Mouse (Mus musculus): Measurements from ENCODE around the gene Zscan22. TPM values are rescaled to one million over a fixed set of nuclear protein-coding genes. Genes with fewer than 3 reads are reported as not detected.
A peak's percentile ranks its signal among the peaks of the same experiment; 100 is the strongest.
"Not testable (repeated sequence)": the region's sequence is repeated elsewhere in the genome, so short reads cannot be mapped to it uniquely, and the experiment has no call there.

The Zscan22 gene
- total RNA-seq (2021): 13.6 and 17.5 TPM in 2 replicates
- long read RNA-seq, partial matches to known transcripts: 0 of 2 reads
- long read RNA-seq, other reads (novel, unspliced or antisense): 1 of 2 reads

- peak; percentile 86 for DNase-seq
Observed at GRCm38 (mm10) chr7:12897655-12898410, at the start of gene Zscan22. TSS of gene Zscan22 (plus strand) at chr7:12897815.

- no peak for DNase-seq
Observed at GRCm38 (mm10) chr7:12874301-12874700, 23.3 kb upstream of the Zscan22 start.

GRCm38 (mm10) chr7:12880036-12880435 is 17.6 kb upstream of the Zscan22 start:
- no peak for DNase-seq

- DNase-seq: not testable (repeated sequence)
Observed at GRCm38 (mm10) chr7:12880497-12880896, 17.1 kb upstream of the Zscan22 start.

GRCm38 (mm10) chr7:12880911-12881660 is 16.5 kb upstream of the Zscan22 start, which contains the start of gene Zfp128:
TSS of gene Zfp128 (plus strand) at chr7:12881177.
- DNase-seq: peak; percentile 92

DNA sequence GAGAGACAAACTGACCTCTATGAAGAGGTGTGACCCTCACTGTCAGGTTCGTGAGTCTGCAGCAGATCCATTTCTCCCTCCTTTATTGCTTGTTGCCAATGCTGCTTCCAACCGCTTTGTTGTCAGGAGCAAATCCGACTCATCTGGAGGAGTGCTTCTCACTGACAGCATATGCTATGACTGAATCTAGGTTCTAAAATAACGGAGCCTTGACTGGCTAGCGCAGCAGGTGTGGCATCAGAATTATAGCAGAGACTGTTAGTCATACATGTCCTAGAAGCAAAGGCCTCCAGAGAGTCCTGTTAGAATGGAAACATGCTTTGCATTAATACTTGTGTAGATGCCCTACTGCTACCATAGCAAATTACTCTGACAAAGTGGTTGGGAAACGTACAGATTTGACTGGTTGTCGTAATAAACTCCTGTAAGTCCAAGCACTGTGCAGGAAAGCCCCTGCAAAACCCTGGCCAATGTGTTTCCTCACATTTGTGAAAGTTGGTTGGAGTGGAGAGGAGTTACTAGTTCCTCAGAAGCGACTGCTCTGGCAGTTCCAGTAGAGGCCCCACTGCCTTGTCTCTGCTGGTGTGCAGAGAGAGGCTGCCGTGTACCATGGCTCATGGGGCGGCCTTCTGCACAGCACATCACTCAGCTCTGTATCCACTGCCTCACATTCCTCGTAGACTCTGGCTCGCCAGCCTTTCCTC is 10.9 kb upstream of the Zscan22 start:
- no peak for DNase-seq

DNA sequence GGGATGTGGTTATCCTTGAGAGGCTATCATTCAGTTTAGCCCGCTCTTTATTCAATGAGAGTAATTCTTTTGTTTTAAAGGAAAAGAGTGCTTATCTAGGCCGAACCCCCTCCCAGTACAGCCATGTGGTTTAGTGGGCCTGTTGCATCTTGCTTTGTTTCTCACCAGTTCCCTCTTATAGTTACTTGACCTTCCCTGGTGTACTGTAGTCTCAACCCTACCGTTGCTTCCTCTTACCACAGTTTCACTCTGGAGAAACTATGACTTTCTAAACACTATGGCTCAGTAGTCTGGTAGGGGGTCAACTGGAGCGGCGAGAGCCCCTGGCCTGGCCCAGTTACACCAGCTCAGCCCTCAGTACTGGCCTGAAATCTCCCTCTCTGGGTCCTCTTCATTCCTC is 10.0 kb upstream of the Zscan22 start:
- DNase-seq: no peak

DNA sequence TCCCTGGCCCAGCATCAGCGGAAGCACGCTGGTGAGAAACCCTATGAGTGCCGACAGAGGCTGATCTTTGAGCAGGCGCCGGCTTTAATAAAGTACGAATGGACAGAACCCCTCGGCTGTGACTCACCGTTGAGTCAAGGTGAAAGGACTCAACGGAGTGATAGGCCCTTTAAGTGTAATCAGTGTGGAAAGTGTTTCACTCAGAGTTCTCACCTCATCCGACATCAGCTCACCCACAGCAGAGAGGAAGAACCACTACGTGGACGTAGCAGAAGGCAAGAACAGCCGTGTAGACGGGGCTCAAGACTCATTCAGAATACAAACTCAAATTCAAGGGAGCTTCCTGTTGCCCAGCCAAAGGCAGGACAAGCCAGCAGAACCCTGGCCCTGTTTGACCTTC is 6.7 kb upstream of the Zscan22 start:
- DNase-seq: no peak

GRCm38 (mm10) chr7:12891334-12891733 is 6.3 kb upstream of the Zscan22 start:
- DNase-seq: no peak

DNA sequence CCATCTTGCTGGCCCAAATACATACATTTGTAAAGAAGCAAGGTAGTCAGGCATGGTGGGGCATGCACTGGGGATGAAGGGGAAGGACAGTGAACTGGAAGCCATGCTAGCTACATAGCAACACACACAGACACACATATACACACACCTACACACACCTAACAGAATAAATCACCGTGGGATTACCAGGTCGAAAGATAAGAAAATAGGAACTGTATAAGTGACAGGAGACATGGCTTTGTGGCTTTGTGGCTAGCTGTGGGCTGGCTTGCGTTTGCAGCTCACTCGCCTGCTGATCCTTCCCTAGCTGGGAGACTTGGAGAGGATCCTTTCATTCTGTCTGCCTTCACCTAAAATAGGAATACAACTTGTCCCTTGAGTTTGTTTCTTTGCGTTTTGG is 3.9 kb downstream of the Zscan22 start:
- DNase-seq: no peak

GRCm38 (mm10) chr7:12903623-12904022 is 6.0 kb downstream of the Zscan22 start:
- no peak for DNase-seq

GRCm38 (mm10) chr7:12905146-12905545 is 7.5 kb downstream of the Zscan22 start:
- no peak for DNase-seq

- DNase-seq: peak; percentile 73
Observed at GRCm38 (mm10) chr7:12909498-12909962, 11.9 kb downstream of the Zscan22 start.

DNA sequence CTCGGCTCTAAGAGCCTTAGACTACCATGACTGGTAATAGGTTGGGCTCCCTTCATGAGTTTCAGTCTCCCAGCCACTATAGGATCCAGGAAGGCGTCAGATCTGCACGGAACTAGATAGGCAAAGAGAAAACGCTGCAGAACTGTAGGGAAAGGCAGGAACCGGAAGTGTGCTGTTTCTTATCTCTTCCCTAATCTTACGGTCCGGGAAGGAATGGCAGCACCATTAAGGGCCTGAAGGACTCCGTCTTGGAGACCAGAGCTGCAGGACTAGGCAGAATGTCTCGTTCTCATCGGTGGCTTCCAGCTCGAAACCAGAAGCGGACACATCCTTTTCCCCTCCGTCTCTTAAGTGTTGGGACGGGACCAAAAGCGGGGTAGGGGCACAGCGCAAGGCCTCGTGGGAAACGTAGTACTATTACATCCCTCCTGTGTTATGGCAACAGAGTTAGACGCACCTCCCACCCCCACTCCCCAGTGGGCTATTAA is 12.6 kb downstream of the Zscan22 start:
- DNase-seq: peak; percentile 59

DNA sequence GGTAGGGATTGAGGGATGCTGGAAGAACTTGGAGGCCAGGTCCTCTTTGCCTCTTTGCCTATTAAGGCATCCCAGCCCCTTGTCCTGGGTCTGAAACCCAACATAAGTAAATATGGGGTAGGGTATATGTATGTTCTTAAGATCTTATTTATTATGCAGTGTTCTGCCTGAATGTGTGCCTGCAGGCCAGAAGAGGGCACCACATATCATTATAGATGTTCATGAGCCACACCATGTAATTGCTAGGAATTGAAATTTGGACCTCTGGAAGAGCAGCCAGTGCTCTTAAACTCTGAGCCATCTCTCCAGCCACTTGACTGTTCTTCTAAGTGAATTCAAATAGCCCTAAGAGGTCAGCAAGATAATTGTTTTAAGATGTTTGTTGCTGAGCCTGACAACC is 15.9 kb downstream of the Zscan22 start:
- DNase-seq: no peak

- not testable (repeated sequence) for DNase-seq
Observed at GRCm38 (mm10) chr7:12920495-12920894, 22.9 kb downstream of the Zscan22 start.

DNA sequence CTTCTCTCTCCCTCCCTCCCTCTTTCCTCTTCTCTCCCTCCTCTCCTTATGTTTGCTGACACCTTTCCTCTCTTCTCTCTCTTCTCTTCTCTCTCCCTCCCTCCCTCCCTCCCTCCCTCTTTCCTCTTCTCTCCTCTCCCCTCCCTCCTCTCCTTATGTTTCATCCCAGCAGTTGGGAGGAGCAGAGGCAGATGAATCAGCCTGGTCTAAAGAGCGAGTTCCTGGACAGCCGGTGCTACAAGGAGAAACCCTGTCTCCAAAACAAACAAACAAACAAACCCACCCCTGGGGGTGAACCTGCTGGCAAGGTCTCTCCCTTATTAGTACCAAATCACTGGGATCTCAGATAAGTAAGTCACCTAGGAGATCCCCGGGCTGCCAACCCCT is 23.7 kb downstream of the Zscan22 start:
- DNase-seq: no peak

- DNase-seq: peak; percentile 97
Observed at GRCm38 (mm10) chr7:12921705-12922465, 24.3 kb downstream of the Zscan22 start, which contains the start of gene Rps5. TSS of gene Rps5 (plus strand) at chr7:12922290.

DNA sequence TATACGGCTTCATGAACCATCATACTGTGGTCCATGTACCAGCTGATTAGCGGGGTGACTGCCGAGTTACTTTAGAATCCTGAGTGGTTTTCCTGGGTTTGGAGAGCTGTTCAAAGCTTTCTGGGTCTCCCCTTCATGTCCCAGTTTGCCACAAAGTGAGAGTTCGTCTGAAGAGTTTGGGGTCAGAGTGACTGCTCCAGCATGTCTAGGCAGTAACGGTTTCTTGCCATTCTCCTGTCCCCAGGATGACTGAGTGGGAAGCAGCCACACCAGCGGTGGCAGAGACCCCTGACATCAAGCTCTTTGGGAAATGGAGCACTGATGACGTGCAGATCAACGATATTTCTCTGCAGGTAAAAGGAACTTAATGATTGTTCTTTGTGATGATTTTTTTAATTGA is 25.1 kb downstream of the Zscan22 start:
- no peak for DNase-seq

DNA sequence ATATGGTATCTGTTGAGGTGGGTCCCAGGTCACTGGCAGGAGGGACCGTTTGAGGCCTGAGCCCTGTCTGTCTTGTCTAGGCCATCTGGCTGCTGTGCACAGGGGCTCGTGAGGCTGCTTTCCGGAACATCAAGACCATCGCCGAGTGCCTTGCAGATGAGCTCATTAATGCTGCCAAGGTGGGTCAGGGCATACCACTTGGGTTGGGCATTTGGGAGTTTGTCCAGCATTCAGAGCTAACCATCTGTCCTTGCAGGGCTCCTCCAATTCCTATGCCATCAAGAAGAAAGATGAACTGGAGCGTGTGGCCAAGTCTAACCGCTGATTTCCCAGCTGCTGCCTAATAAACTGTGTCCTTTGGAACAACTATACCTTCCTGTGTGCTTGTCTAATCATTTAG is 28.7 kb downstream of the Zscan22 start:
- no peak for DNase-seq

DNA sequence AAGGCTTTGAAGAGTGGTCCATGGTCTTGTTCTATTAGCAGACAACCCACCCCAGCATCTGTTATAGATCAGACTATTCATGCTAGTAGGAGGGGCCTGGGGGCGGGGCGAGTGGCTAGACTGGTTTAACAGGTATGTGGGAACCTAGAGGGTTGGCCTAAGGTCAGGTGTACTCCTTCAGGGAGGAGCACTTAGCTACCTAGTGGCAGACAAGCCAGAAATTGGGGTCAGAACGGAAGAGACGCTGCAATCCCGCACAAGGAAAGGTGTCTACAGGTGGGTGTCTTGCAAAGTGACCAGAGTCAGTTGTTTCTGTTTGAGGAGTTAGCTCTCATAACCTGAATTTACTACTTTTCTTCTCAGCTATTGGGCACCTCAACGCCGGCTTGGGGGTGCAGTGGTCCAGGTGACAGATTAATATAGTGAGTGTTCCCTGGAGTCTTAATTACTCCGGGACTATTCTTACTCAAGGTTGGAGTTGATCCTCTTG is 29.6 kb downstream of the Zscan22 start, which contains the start of gene Rnf225:
TSS of gene Rnf225 (plus strand) at position 226 of the 490 bp plus-strand sequence.
- no peak for DNase-seq

Data from adrenal gland, postnatal 25 days (tissue).